Mouse (Mus musculus): ENCODE data around the gene Pitpna. TPM values are rescaled to one million over a fixed set of nuclear protein-coding genes. Genes with fewer than 3 reads are reported as not detected.

The Pitpna gene
- polyA plus RNA-seq, 1 experiment from 2014 or later, result 98.3 TPM

DNA sequence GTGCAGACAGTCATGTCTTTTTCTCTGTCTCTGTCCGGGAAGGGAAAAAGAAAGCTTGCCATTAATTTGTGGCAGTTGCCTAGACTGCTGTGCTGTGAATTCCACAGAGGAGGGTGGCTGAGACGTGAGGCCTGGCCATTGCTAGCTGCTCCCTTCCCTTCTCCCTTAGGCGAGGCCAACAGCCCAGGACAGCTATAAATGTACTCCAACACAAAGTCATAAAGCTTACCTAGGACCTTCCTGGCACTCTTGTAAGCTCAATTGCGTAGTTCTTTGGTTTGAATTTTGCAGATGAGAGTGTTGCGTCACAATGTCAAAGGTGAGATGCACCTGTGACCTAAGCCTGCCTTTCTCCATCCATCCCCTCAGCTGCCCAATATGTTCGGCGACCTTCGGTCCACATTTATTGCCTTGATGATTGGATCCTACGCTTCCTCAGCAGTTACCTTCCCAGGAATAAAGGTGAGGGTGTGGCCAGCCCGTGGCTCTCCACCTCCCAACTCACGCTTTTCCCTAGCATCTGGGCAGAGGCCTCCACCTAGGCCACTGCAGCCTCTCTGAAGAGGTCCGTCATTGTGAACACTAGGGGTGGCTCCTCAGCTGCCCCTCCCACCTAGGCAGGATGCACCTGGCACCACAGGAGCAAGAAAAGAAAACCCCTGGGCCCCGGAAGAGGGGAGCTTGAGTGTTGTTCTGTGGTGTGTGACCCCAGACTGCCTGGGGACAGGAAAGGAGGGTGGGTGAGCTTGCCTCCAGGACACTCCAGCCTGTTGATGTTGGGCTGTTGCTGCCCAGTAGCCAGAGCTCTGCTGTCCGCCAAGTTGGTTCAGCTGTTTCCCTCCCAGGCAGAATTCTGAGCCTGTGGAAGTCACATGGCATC, 27.1 kb upstream of the Pitpna start:
- WGBS, result 84% methylated on average over 14 of the region's 14 CpGs
- no peaks in the 10 kb centered on the region for H3K27me3 ChIP-seq (ENCODE audit: control insufficient read depth, insufficient read depth, low read depth, low read length)

DNA sequence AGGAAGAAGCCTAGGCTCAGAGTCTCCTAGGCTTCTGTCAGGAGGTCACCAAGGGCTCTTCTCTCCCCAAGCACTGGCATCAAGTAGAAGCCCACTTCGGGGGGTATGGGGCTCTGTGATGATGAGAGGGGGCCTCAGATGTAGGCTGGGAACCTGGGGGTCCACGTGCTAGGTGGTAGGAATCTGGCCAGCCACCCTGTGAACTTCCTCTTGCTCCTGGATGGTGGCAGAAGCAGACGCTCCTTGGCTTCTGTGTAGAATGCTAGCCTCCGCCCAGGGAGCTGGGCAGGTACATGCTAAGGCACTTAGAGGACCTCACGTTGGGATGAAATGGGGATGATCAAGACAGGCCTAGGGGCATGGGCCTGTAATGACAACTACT, 26.5 kb upstream of the Pitpna start:
- ATAC-seq, result no peak
- Histone ChIP-seq H3K4me3 (ENCODE audit: low read depth, low read length) (no peak overlapping the region), H3K4me2 (ENCODE audit: low read length) (no peak overlapping the region), H3K27me3 (ENCODE audit: control insufficient read depth, insufficient read depth, low read depth, low read length) (no peaks in the 10 kb centered on the region), H3K4me1 (ENCODE audit: control insufficient read depth, insufficient read depth, low read length) (no peaks in the 10 kb centered on the region), H3K36me3 (ENCODE audit: control insufficient read depth, insufficient read depth, low read length) (peaks cover 20% of the 10 kb centered on the region), H3K9ac (ENCODE audit: low read depth, low read length) (no peak overlapping the region), H3K27ac (ENCODE audit: low read length) (no peak overlapping the region), H3K9me3 (replicated peaks; ENCODE audit: control insufficient read depth, low read length, poor library complexity, severe bottlenecking) (no peaks in the 10 kb centered on the region)
- WGBS, result 76% methylated on average over 5 of the region's 5 CpGs

More for the DNA sequence above, 27.1 kb upstream of the Pitpna start:
- H3K9ac ChIP-seq (ENCODE audit: low read depth, low read length), result no peak overlapping the region
- no peak overlapping the region for H3K27ac ChIP-seq (ENCODE audit: low read length)
- no peak overlapping the region for H3K4me3 ChIP-seq (ENCODE audit: low read depth, low read length)
- peaks cover 20% of the 10 kb centered on the region for H3K36me3 ChIP-seq (ENCODE audit: control insufficient read depth, insufficient read depth, low read length)
- no peaks in the 10 kb centered on the region for H3K4me1 ChIP-seq (ENCODE audit: control insufficient read depth, insufficient read depth, low read length)
- ATAC-seq, result no peak
- no peaks in the 10 kb centered on the region for H3K9me3 ChIP-seq (replicated peaks; ENCODE audit: control insufficient read depth, low read length, poor library complexity, severe bottlenecking)
- H3K4me2 ChIP-seq (ENCODE audit: low read length), result no peak overlapping the region

DNA sequence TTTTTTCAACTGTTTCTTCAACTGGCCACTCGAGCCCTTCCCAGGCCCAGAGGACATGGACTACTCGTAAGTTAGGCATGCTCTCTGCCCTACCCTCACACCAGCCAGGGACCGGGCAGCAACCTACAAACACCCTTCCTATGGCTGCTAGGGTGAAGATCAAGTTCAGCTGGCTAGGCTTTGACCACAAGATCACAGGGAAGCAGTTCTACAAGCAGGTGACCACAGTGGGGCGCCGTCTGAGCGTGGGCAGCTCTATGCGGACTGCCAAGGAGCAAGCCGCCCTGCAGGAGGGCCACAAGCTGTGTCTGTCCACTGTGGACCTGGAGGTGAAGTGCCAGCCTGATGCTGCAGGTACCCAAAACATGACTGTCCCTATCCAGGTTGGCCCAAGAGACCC, 25.1 kb upstream of the Pitpna start:
- Histone ChIP-seq H3K36me3 (ENCODE audit: control insufficient read depth, insufficient read depth, low read length) (peaks cover 21% of the 10 kb centered on the region), H3K27ac (ENCODE audit: low read length) (no peak overlapping the region), H3K27me3 (ENCODE audit: control insufficient read depth, insufficient read depth, low read depth, low read length) (no peaks in the 10 kb centered on the region), H3K9me3 (replicated peaks; ENCODE audit: control insufficient read depth, low read length, poor library complexity, severe bottlenecking) (no peaks in the 10 kb centered on the region), H3K4me2 (ENCODE audit: low read length) (no peak overlapping the region), H3K9ac (ENCODE audit: low read depth, low read length) (no peak overlapping the region), H3K4me1 (ENCODE audit: control insufficient read depth, insufficient read depth, low read length) (no peaks in the 10 kb centered on the region), H3K4me3 (ENCODE audit: low read depth, low read length) (no peak overlapping the region)
- no peak for ATAC-seq
- WGBS, result 85% methylated on average over 8 of the region's 8 CpGs

DNA sequence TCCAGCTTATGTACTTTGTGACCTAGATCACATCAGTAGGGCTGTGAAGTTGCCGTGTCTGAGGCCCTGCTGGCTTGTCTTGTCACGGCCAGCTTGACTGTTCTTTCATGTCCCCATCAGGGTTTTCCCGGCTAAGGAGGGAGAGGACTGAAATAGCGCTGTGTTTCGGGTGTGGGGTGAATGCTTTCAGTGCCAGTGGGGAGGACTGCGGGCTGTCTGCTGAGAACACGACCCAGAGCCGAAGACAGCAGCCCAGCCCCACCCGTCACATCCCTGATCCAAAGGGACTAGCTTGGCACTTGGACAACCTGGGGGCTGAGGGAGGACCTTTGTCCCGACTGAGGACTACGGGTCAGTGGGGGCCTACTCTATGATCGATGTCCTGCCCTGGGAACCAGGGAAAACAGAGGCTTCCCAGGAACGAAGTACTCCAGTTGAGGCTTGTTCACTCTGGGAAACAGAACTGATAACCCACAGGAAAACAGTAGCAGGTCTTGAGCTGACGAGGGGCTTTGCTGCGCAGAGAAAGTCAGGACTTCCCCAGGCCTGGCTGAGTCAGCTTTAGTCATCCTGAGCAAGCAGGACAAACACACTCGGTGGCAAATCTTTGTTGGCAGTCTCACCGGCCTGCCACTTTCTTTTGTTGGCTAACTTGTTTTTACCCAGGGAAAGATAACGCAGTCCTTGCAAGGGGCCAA, 23.9 kb upstream of the Pitpna start:
- H3K36me3 ChIP-seq (ENCODE audit: control insufficient read depth, insufficient read depth, low read length), result peaks cover 28% of the 10 kb centered on the region
- no peaks in the 10 kb centered on the region for H3K9me3 ChIP-seq (replicated peaks; ENCODE audit: control insufficient read depth, low read length, poor library complexity, severe bottlenecking)
- H3K4me3 ChIP-seq (ENCODE audit: low read depth, low read length), result no peak overlapping the region
- ATAC-seq, result no peak
- no peak overlapping the region for H3K27ac ChIP-seq (ENCODE audit: low read length)
- WGBS, result 69% methylated on average over 18 of the region's 18 CpGs
- no peaks in the 10 kb centered on the region for H3K4me1 ChIP-seq (ENCODE audit: control insufficient read depth, insufficient read depth, low read length)
- H3K9ac ChIP-seq (ENCODE audit: low read depth, low read length), result no peak overlapping the region
- no peak overlapping the region for H3K4me2 ChIP-seq (ENCODE audit: low read length)
- no peaks in the 10 kb centered on the region for H3K27me3 ChIP-seq (ENCODE audit: control insufficient read depth, insufficient read depth, low read depth, low read length)

DNA sequence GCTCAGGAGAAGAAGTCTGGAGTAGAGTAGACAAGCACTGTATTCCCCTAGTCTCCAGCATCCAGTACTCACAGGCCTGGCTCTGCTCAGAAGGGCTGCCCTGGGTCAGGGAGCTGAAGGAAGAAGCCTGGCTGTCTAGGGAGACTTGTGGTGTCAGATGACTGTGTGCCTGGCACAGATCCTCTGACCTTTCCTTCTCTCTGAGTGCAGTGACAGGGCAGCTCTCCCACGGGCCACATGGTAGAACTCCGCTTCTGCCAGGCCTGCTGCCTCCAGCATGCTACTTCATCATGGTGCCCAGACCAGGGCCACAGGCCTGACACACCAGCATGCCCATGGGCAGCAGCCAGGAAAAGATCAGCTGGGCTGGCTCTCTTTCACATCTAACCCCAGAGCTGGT, 22.0 kb upstream of the Pitpna start:
- Histone ChIP-seq H3K4me1 (ENCODE audit: control insufficient read depth, insufficient read depth, low read length) (no peaks in the 10 kb centered on the region), H3K36me3 (ENCODE audit: control insufficient read depth, insufficient read depth, low read length) (peaks cover 30% of the 10 kb centered on the region), H3K4me2 (ENCODE audit: low read length) (no peak overlapping the region), H3K27ac (ENCODE audit: low read length) (no peak overlapping the region), H3K9ac (ENCODE audit: low read depth, low read length) (no peak overlapping the region), H3K9me3 (replicated peaks; ENCODE audit: control insufficient read depth, low read length, poor library complexity, severe bottlenecking) (no peaks in the 10 kb centered on the region), H3K27me3 (ENCODE audit: control insufficient read depth, insufficient read depth, low read depth, low read length) (no peaks in the 10 kb centered on the region), H3K4me3 (ENCODE audit: low read depth, low read length) (no peak overlapping the region)
- ATAC-seq, result no peak
- 80% methylated on average over 2 of the region's 2 CpGs for WGBS

DNA sequence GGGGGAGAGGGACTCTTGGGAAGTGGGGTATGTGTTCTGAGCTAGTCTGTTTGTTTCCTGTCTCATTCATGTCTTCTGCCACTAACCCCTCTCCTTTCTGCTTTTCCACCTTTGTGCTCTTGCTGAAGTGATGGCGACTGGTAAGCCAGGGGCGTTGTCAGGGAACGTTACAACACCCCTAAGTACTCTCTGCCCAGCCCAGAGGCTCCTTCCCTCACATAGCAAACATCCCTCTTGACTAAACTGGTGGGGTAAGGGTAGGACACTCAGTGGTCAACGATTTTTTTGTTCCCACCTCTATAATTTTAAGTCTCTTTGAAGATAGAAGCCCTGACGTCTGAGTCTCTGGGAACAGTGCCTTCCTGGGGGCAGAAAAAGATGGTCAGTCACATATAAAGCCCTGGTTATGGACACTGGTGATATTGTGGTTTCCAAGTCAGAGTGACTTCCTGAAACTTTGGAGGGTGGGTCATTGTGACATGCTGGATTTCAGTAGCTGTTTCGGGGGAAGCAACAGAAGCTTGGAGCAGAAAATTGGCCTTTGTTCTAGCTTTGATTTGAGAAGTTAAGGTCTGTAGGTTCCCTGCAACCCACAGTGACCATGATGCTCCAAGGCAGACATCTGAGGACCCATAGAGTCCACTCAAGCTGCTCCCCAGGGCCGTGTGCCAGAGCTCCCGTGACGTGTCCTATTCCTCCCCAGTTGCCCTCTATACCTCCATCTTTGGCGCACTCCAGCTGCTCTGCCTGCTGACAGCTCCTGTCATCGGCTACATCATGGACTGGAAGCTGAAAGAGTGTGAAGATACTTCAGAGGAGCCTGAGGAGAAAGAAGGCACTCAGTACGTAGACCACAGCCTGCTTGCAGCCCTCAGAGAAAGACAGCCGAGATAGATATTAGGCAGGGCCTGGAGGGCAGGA, 21.4 kb upstream of the Pitpna start:
- no peak for ATAC-seq
- no peak overlapping the region for H3K4me3 ChIP-seq (ENCODE audit: low read depth, low read length)

DNA sequence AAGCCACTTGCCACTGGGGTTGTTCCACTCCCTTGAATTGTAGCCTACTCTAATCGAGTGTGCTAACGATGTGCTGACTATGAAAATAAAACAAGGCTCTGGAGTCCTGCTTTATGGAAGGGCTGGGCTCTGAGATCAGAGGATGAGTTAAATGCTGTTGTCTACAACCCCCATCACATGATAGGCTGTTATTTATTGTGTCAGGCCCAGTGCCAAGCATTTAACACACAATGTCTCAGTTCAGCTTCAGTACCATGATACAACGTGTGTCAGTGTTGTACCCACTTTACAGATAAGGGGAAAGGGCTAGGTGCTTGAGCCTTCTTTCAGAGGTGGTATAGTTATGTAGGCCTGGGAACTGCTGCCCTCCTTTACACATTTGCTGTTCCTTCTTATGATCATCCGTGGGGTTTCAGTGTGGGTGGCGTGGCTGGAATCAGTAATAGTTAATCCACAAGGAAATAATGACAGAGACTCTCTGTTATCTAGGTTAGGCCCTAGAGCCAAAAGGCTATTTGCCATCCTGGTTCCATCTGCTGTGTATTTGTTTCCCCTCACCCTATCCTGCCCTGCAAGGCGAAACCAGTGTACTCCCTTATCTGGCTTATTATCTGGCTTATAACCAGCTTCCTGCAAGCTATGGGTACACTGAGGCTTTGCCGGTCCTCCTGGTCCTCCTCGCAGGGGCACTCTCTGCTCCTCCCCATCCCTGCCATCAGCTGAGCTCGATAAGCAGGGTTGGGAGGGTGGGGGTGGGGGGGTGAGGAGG, 20.4 kb upstream of the Pitpna start:
- H3K36me3 ChIP-seq (ENCODE audit: control insufficient read depth, insufficient read depth, low read length), result peaks cover 24% of the 10 kb centered on the region
- no peaks in the 10 kb centered on the region for H3K27me3 ChIP-seq (ENCODE audit: control insufficient read depth, insufficient read depth, low read depth, low read length)
- H3K4me1 ChIP-seq (ENCODE audit: control insufficient read depth, insufficient read depth, low read length), result peaks cover 7% of the 10 kb centered on the region
- H3K9ac ChIP-seq (ENCODE audit: low read depth, low read length), result no peak overlapping the region
- H3K27ac ChIP-seq (ENCODE audit: low read length), result no peak overlapping the region
- no peak for ATAC-seq
- H3K9me3 ChIP-seq (replicated peaks; ENCODE audit: control insufficient read depth, low read length, poor library complexity, severe bottlenecking), result no peaks in the 10 kb centered on the region
- no peak overlapping the region for H3K4me3 ChIP-seq (ENCODE audit: low read depth, low read length)
- 65% methylated on average over 9 of the region's 9 CpGs for WGBS
- H3K4me2 ChIP-seq (ENCODE audit: low read length), result no peak overlapping the region

More for the DNA sequence above, 21.4 kb upstream of the Pitpna start:
- Histone ChIP-seq H3K9me3 (replicated peaks; ENCODE audit: control insufficient read depth, low read length, poor library complexity, severe bottlenecking) (no peaks in the 10 kb centered on the region), H3K36me3 (ENCODE audit: control insufficient read depth, insufficient read depth, low read length) (peaks cover 27% of the 10 kb centered on the region), H3K4me1 (ENCODE audit: control insufficient read depth, insufficient read depth, low read length) (no peaks in the 10 kb centered on the region), H3K27ac (ENCODE audit: low read length) (no peak overlapping the region), H3K4me2 (ENCODE audit: low read length) (no peak overlapping the region), H3K9ac (ENCODE audit: low read depth, low read length) (no peak overlapping the region), H3K27me3 (ENCODE audit: control insufficient read depth, insufficient read depth, low read depth, low read length) (no peaks in the 10 kb centered on the region)
- WGBS, result 81% methylated on average over 13 of the region's 13 CpGs

DNA sequence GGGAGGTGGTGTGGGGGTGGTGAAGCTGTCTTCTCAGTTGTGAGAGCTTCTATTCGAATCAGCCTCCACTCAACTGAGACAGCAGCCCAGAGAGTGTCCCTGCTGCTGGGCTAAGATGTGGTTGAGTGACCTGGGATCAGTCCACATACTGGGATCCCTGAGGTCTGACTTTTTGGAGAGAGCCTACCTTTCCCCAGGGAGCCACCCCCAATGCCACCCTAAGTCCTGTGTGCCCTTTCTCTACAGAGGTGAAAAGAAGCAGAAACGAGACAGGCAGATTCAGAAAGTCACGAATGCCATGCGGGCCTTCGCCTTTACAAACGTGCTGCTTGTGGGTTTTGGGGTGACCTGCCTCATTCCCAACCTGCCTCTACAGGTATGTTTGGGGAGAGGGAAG, 19.8 kb upstream of the Pitpna start:
- WGBS, result 79% methylated on average over 6 of the region's 6 CpGs
- H3K36me3 ChIP-seq (ENCODE audit: control insufficient read depth, insufficient read depth, low read length), result peaks cover 22% of the 10 kb centered on the region
- no peak for ATAC-seq
- H3K9me3 ChIP-seq (replicated peaks; ENCODE audit: control insufficient read depth, low read length, poor library complexity, severe bottlenecking), result no peaks in the 10 kb centered on the region
- H3K27ac ChIP-seq (ENCODE audit: low read length), result no peak overlapping the region
- H3K4me1 ChIP-seq (ENCODE audit: control insufficient read depth, insufficient read depth, low read length), result peaks cover 13% of the 10 kb centered on the region
- H3K4me3 ChIP-seq (ENCODE audit: low read depth, low read length), result no peak overlapping the region
- H3K4me2 ChIP-seq (ENCODE audit: low read length), result no peak overlapping the region
- no peaks in the 10 kb centered on the region for H3K27me3 ChIP-seq (ENCODE audit: control insufficient read depth, insufficient read depth, low read depth, low read length)
- no peak overlapping the region for H3K9ac ChIP-seq (ENCODE audit: low read depth, low read length)

Measured in midbrain, embryonic 16.5 days (tissue).